Mouse (Mus musculus) heart, embryonic 11.5 days (tissue): ENCODE measurements around the gene Zkscan1. TPM values are rescaled to one million over a fixed set of nuclear protein-coding genes. Genes with fewer than 3 reads are reported as not detected.
"Not testable (repeated sequence)": the region's sequence is repeated elsewhere in the genome, so short reads cannot be mapped to it uniquely, and the experiment has no call there.

Experiments used
- ATAC-seq: fragments of 200-750 bp; cut with Nextera tagmentation; replicated peaks from 2 replicates; pipeline ENCODE4 v1.8.0; 2017; ENCODE audit warnings: moderate library complexity; ENCODE audit not compliant: insufficient number of reproducible peaks, low FRiP score, low TSS enrichment
- H3K27ac ChIP-seq: fragments of 300-500 bp; sonication (generic); 2 replicates; pipeline ENCODE4 v1.5.1; 2014; ENCODE audit warnings: mild to moderate bottlenecking, low read depth, low read length
- H3K27me3 ChIP-seq: fragments of 300-500 bp; sonication (generic); 2 replicates; pipeline ENCODE4 v1.6.1; 2014; ENCODE audit warnings: mild to moderate bottlenecking, low read length, mixed read lengths; ENCODE audit not compliant: control insufficient read depth, insufficient read depth
- H3K36me3 ChIP-seq: fragments of 300-500 bp; sonication (generic); 2 replicates; pipeline ENCODE4 v1.6.1; 2014; ENCODE audit warnings: mild to moderate bottlenecking, low read length, moderate library complexity, mixed read lengths; ENCODE audit not compliant: control insufficient read depth, insufficient read depth
- H3K4me1 ChIP-seq: fragments of 300-500 bp; sonication (generic); 2 replicates; pipeline ENCODE4 v1.6.1; 2014; ENCODE audit warnings: low read length; ENCODE audit not compliant: control insufficient read depth, insufficient read depth
- H3K4me2 ChIP-seq: fragments of 300-500 bp; sonication (generic); 2 replicates; pipeline ENCODE4 v1.6.1; 2014; ENCODE audit warnings: mild to moderate bottlenecking, moderate library complexity
- H3K4me3 ChIP-seq: fragments of 300-500 bp; sonication (generic); 2 replicates; pipeline ENCODE4 v1.5.1; 2014; ENCODE audit warnings: low read depth, low read length
- H3K9ac ChIP-seq: fragments of 300-500 bp; sonication (generic); 2 replicates; pipeline ENCODE4 v1.6.1; 2014; ENCODE audit warnings: mild to moderate bottlenecking, low read depth, low read length, moderate library complexity
- H3K9me3 ChIP-seq: fragments of 300-500 bp; sonication (generic); replicated peaks from 2 replicates; pipeline ENCODE4 v1.6.1; 2016; ENCODE audit warnings: low read length; ENCODE audit not compliant: control insufficient read depth
- WGBS: fragments of 180-500 bp; shearing (Covaris S2); extraction: QIAGEN DNeasy Blood & Tissue Kit; methylation state at CpG from one replicate; pipeline ENCODE4 v1.1.7; 2014; ENCODE audit not compliant: insufficient replicate concordance; 5-methylcytosine and 5-hydroxymethylcytosine counted together
- polyA plus RNA-seq: library from polyadenylated mRNA; unstranded; fragments of >200 nt; fragmentation: Nextera tagmentation; extraction: Ambion mirVana; gene quantifications from 2 replicates; pipeline ENCODE4 v1.2.1, GENCODE M21; 2014

The Zkscan1 gene
- 13.0 and 18.1 TPM in 2 replicates for polyA plus RNA-seq

GRCm38 (mm10) chr5:138084996-138085395, at the start of gene Zkscan1:
Zkscan1 (plus strand) TSS chr5:138085084.
- WGBS = 0% methylated on average over 27 of the region's 27 CpGs
- H3K27ac ChIP-seq = peak within 1 kb of the TSS; percentile 77
- peak; percentile 90 for ATAC-seq
- peak within 1 kb of the TSS; percentile 79 for H3K4me3 ChIP-seq
- peak within 1 kb of the TSS; percentile 83 for H3K4me2 ChIP-seq
- no peaks in the 10 kb centered on the region for H3K27me3 ChIP-seq
- H3K9me3 ChIP-seq = no peaks in the 10 kb centered on the region
- H3K36me3 ChIP-seq = no peaks in the 10 kb centered on the region
- peak within 1 kb of the TSS; percentile 94 for H3K9ac ChIP-seq
- H3K4me1 ChIP-seq = no peaks in the 10 kb centered on the region

- H3K4me1 ChIP-seq, H3K9ac ChIP-seq, H3K4me2 ChIP-seq, H3K27me3 ChIP-seq, H3K9me3 ChIP-seq, H3K4me3 ChIP-seq, H3K36me3 ChIP-seq, H3K27ac ChIP-seq, ATAC-seq: not testable (repeated sequence)
- WGBS = no CpG with 5 or more reads among the region's 5 CpGs
These were observed 32.0 kb upstream of the Zkscan1 start, which contains the start of gene Smok3c for GRCm38 (mm10) chr5:138052894-138053293. Smok3c (plus strand) TSS chr5:138053194.

- no peaks in the 10 kb centered on the region for H3K27me3 ChIP-seq
- no peak overlapping the region for H3K27ac ChIP-seq
- 77% methylated on average over 4 of the region's 4 CpGs for WGBS
- ATAC-seq = no peak
- H3K4me1 ChIP-seq = no peaks in the 10 kb centered on the region
- H3K4me2 ChIP-seq = no peak overlapping the region
- no peak overlapping the region for H3K4me3 ChIP-seq
- no peaks in the 10 kb centered on the region for H3K36me3 ChIP-seq
- H3K9me3 ChIP-seq = no peaks in the 10 kb centered on the region
- no peak overlapping the region for H3K9ac ChIP-seq
These were observed 11.1 kb upstream of the Zkscan1 start for GRCm38 (mm10) chr5:138073803-138074202.

- no peaks in the 10 kb centered on the region for H3K4me1 ChIP-seq
- H3K27me3 ChIP-seq = no peaks in the 10 kb centered on the region
- no peaks in the 10 kb centered on the region for H3K9me3 ChIP-seq
- H3K36me3 ChIP-seq = no peaks in the 10 kb centered on the region
- no peak overlapping the region for H3K27ac ChIP-seq
- H3K9ac ChIP-seq = no peak overlapping the region
- H3K4me2 ChIP-seq = no peak overlapping the region
- ATAC-seq = no peak
- WGBS = 66% methylated on average over 3 of the region's 3 CpGs
- H3K4me3 ChIP-seq = no peak overlapping the region
These were observed 9.2 kb upstream of the Zkscan1 start for GRCm38 (mm10) chr5:138075684-138076083.

GRCm38 (mm10) chr5:138076148-138076547, 8.7 kb upstream of the Zkscan1 start:
- Histone ChIP-seq H3K9ac (no peak overlapping the region), H3K9me3 (no peaks in the 10 kb centered on the region), H3K4me1 (no peaks in the 10 kb centered on the region), H3K36me3 (no peaks in the 10 kb centered on the region), H3K4me2 (no peak overlapping the region), H3K4me3 (no peak overlapping the region), H3K27ac (no peak overlapping the region), H3K27me3 (no peaks in the 10 kb centered on the region)
- ATAC-seq = no peak
- WGBS = 54% methylated on average over 2 of the region's 2 CpGs

GRCm38 (mm10) chr5:138080456-138080855, 4.4 kb upstream of the Zkscan1 start:
- Histone ChIP-seq H3K4me3 (no peak overlapping the region), H3K27ac (no peak overlapping the region), H3K9me3 (no peaks in the 10 kb centered on the region), H3K27me3 (no peaks in the 10 kb centered on the region), H3K9ac (no peak overlapping the region), H3K4me1 (no peaks in the 10 kb centered on the region), H3K4me2 (no peak overlapping the region), H3K36me3 (no peaks in the 10 kb centered on the region)
- no peak for ATAC-seq
- WGBS = 82% methylated on average over 5 of the region's 5 CpGs

- Histone ChIP-seq H3K4me1 (no peaks in the 10 kb centered on the region), H3K4me2 (no peak overlapping the region), H3K9me3 (no peaks in the 10 kb centered on the region), H3K36me3 (no peaks in the 10 kb centered on the region), H3K27ac (no peak overlapping the region), H3K4me3 (no peak overlapping the region), H3K9ac (no peak overlapping the region), H3K27me3 (no peaks in the 10 kb centered on the region)
- 77% methylated on average over 9 of the region's 9 CpGs for WGBS
- ATAC-seq = no peak
These were observed 3.4 kb upstream of the Zkscan1 start for GRCm38 (mm10) chr5:138081446-138081845.

GRCm38 (mm10) chr5:138083318-138083900, 1.5 kb upstream of the Zkscan1 start:
- ATAC-seq = no peak
- no peak overlapping the region for H3K9ac ChIP-seq
- WGBS = 62% methylated on average over 2 of the region's 2 CpGs
- no peak overlapping the region for H3K4me3 ChIP-seq
- H3K4me2 ChIP-seq = no peak overlapping the region
- H3K36me3 ChIP-seq = no peaks in the 10 kb centered on the region
- H3K9me3 ChIP-seq = no peaks in the 10 kb centered on the region
- no peak overlapping the region for H3K27ac ChIP-seq
- H3K4me1 ChIP-seq = no peaks in the 10 kb centered on the region
- H3K27me3 ChIP-seq = no peaks in the 10 kb centered on the region

GRCm38 (mm10) chr5:138083936-138084335, 948 bp upstream of the Zkscan1 start:
- no peaks in the 10 kb centered on the region for H3K27me3 ChIP-seq
- WGBS = 89% methylated on average over 2 of the region's 2 CpGs
- H3K27ac ChIP-seq = no peak overlapping the region
- H3K36me3 ChIP-seq = no peaks in the 10 kb centered on the region
- H3K4me1 ChIP-seq = no peaks in the 10 kb centered on the region
- H3K4me2 ChIP-seq = no peak overlapping the region
- no peak overlapping the region for H3K9ac ChIP-seq
- no peak overlapping the region for H3K4me3 ChIP-seq
- no peak for ATAC-seq
- no peaks in the 10 kb centered on the region for H3K9me3 ChIP-seq
